Mouse (Mus musculus) R1 (cell line): ENCODE data around the gene Arsb.
A peak's percentile ranks its signal among the peaks of the same experiment; 100 is the strongest.

Source experiments
- DNase-seq: peaks from one replicate; pipeline ENCODE4 v3.0.0-alpha.2; 2018; ENCODE audit warnings: low read depth, low spot score

Gene Arsb

GRCm38 (mm10) chr13:93771588-93772278 is at the start of gene Arsb:
Gene Arsb (plus strand): TSS chr13:93771630.
- DNase-seq: peak; percentile 86

- no peak for DNase-seq
These were observed 49.5 kb upstream of the Arsb start for GRCm38 (mm10) chr13:93721916-93722315.

GRCm38 (mm10) chr13:93723455-93723854 is 48.0 kb upstream of the Arsb start:
- no peak for DNase-seq

GRCm38 (mm10) chr13:93724206-93724605 is 47.2 kb upstream of the Arsb start:
- peak; percentile 16 for DNase-seq

GRCm38 (mm10) chr13:93735131-93735636 is 36.2 kb upstream of the Arsb start:
- DNase-seq: no peak

- DNase-seq: peak; percentile 6
These were observed 27.3 kb upstream of the Arsb start for GRCm38 (mm10) chr13:93744118-93744517.

- DNase-seq: no peak
These were observed 18.6 kb upstream of the Arsb start for GRCm38 (mm10) chr13:93752597-93753400.

GRCm38 (mm10) chr13:93755084-93755483 is 16.3 kb upstream of the Arsb start:
- no peak for DNase-seq

- no peak for DNase-seq
These were observed 14.8 kb upstream of the Arsb start for GRCm38 (mm10) chr13:93756674-93757073.

- no peak for DNase-seq
These were observed 13.9 kb upstream of the Arsb start for GRCm38 (mm10) chr13:93757514-93757913.

- DNase-seq: no peak
These were observed 13.1 kb upstream of the Arsb start for GRCm38 (mm10) chr13:93758149-93758898.

- no peak for DNase-seq
These were observed 9.6 kb upstream of the Arsb start for GRCm38 (mm10) chr13:93761831-93762230.

- no peak for DNase-seq
These were observed 8.6 kb upstream of the Arsb start for GRCm38 (mm10) chr13:93762879-93763278.

GRCm38 (mm10) chr13:93764321-93764973 is 7.0 kb upstream of the Arsb start:
- no peak for DNase-seq

- peak; percentile 52 for DNase-seq
These were observed 321 bp upstream of the Arsb start for GRCm38 (mm10) chr13:93771031-93771587.

GRCm38 (mm10) chr13:93772279-93772636 is 828 bp downstream of the Arsb start:
- DNase-seq: no peak

- DNase-seq: no peak
These were observed 1.4 kb downstream of the Arsb start for GRCm38 (mm10) chr13:93772861-93773260.

- DNase-seq: no peak
These were observed 2.4 kb downstream of the Arsb start for GRCm38 (mm10) chr13:93773704-93774315.

GRCm38 (mm10) chr13:93782823-93783222 is 11.4 kb downstream of the Arsb start:
- no peak for DNase-seq

- no peak for DNase-seq
These were observed 13.9 kb downstream of the Arsb start for GRCm38 (mm10) chr13:93785329-93785728.

- no peak for DNase-seq
These were observed 14.6 kb downstream of the Arsb start for GRCm38 (mm10) chr13:93786051-93786450.
